Mouse (Mus musculus) lung, postnatal 0 days (tissue): ENCODE results near the gene 9930104L06Rik. TPM values are rescaled to one million over a fixed set of nuclear protein-coding genes. Genes with fewer than 3 reads are reported as not detected.

Experiments
- ATAC-seq: fragments of 200-750 bp; cut with Nextera tagmentation; 2 replicates; pipeline ENCODE4 v1.8.0; 2017; ENCODE audit warnings: moderate library complexity
- DNase-seq: peaks from one replicate; pipeline ENCODE4 v3.0.0-alpha.2; 2016; ENCODE audit warnings: low spot score
- H3K27ac ChIP-seq: fragments of 300-500 bp; sonication (generic); 2 replicates; pipeline ENCODE4 v1.5.1; 2014; ENCODE audit warnings: antibody characterized with exemption, mild to moderate bottlenecking, low read length, mixed read lengths
- H3K27me3 ChIP-seq: fragments of 300-500 bp; sonication (generic); replicated peaks from 2 replicates; pipeline ENCODE4 v1.6.1; 2014; ENCODE audit warnings: low read length, mixed read lengths; ENCODE audit not compliant: insufficient read depth
- H3K36me3 ChIP-seq: fragments of 300-500 bp; sonication (generic); 2 replicates; pipeline ENCODE4 v1.6.1; 2014; ENCODE audit warnings: low read length, mixed read lengths; ENCODE audit not compliant: insufficient read depth
- H3K4me1 ChIP-seq: fragments of 300-500 bp; sonication (generic); 2 replicates; pipeline ENCODE4 v1.6.1; 2014; ENCODE audit warnings: antibody characterized with exemption, low read depth, low read length, mixed read lengths; ENCODE audit not compliant: insufficient read depth
- H3K4me2 ChIP-seq: fragments of 300-500 bp; sonication (generic); replicated peaks from 2 replicates; pipeline ENCODE4 v1.6.1; 2014; ENCODE audit warnings: low read depth, mild to moderate bottlenecking, low read length, moderate library complexity, mixed read lengths
- H3K4me3 ChIP-seq: fragments of 300-500 bp; sonication (generic); 2 replicates; pipeline ENCODE4 v1.5.1; 2014; ENCODE audit warnings: low read depth, low read length
- H3K9ac ChIP-seq: fragments of 300-500 bp; sonication (generic); replicated peaks from 2 replicates; pipeline ENCODE4 v1.6.1; 2014; ENCODE audit warnings: low read depth, mild to moderate bottlenecking
- H3K9me3 ChIP-seq: fragments of 300-500 bp; sonication (generic); 2 replicates; pipeline ENCODE4 v1.6.1; 2016; ENCODE audit warnings: low read length, mixed read lengths
- CTCF ChIP-seq: IDR thresholded peaks from 2 replicates; pipeline ENCODE4 v1.5.1; 2016; ENCODE audit warnings: antibody characterized with exemption, mild to moderate bottlenecking
- EP300 ChIP-seq: IDR thresholded peaks from 2 replicates; pipeline ENCODE4 v1.6.1; 2016; ENCODE audit warnings: antibody characterized with exemption, mild to moderate bottlenecking, control low read depth
- WGBS: fragments of 180-500 bp; shearing (Covaris S2); extraction: QIAGEN DNeasy Blood & Tissue Kit; methylation state at CpG from one replicate; pipeline ENCODE4 v1.1.7; 2014; 5-methylcytosine and 5-hydroxymethylcytosine counted together
- polyA plus RNA-seq: library from polyadenylated mRNA; unstranded; fragments of >200 nt; fragmentation: Nextera tagmentation; extraction: Ambion mirVana; gene quantifications from 2 replicates; pipeline ENCODE4 v1.2.1, GENCODE M21; 2015

9930104L06Rik gene
- polyA plus RNA-seq, 1 experiment from 2014 or later = 7.3 TPM

DNA sequence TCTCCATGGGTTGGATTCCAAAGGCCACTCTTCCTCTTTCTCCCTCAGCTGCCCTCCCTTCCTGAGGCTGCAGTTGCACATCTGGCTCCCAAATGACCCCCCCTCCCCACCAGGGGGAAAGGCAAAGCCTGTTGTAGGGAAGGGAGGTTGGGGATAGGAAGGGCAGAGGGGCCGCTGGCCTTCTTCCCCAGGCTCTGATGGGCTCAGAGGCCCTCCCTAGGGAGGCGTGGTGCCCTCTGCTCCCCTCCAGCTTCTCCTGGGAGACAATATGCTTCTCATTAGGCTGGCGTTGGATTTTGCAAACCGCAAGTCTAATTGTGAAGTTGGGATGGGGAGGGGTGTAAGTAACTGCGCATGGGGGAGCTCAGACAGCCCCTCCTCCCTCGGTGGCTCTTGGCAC lies 31.9 kb downstream of the 9930104L06Rik start:
- no peak for DNase-seq
- H3K4me2 ChIP-seq = no peak overlapping the region
- H3K27ac ChIP-seq = no peak overlapping the region
- H3K9ac ChIP-seq = no peak overlapping the region
- no peaks in the 10 kb centered on the region for H3K9me3 ChIP-seq
- no peak for TF ChIP-seq CTCF
- no peak for TF ChIP-seq EP300
- no peaks in the 10 kb centered on the region for H3K36me3 ChIP-seq
- H3K4me3 ChIP-seq = no peak overlapping the region
- no peaks in the 10 kb centered on the region for H3K27me3 ChIP-seq
- no peak for ATAC-seq
- no peaks in the 10 kb centered on the region for H3K4me1 ChIP-seq
- 65% methylated on average over 6 of the region's 6 CpGs for WGBS

- ATAC-seq (no peak), DNase-seq (no peak)
- no peaks in the 10 kb centered on the region for H3K27me3 ChIP-seq
- no peak for TF ChIP-seq EP300
- no peak for TF ChIP-seq CTCF
- H3K27ac ChIP-seq = no peak overlapping the region
- no peak overlapping the region for H3K4me3 ChIP-seq
- H3K4me1 ChIP-seq = no peaks in the 10 kb centered on the region
- H3K4me2 ChIP-seq = no peak overlapping the region
- no peaks in the 10 kb centered on the region for H3K9me3 ChIP-seq
- no peak overlapping the region for H3K9ac ChIP-seq
- 76% methylated on average over 7 of the region's 7 CpGs for WGBS
- H3K36me3 ChIP-seq = no peaks in the 10 kb centered on the region
These were observed 32.5 kb downstream of the 9930104L06Rik start for GRCm38 (mm10) chr4:124969219-124969848.

GRCm38 (mm10) chr4:124970194-124970593 lies 33.3 kb downstream of the 9930104L06Rik start:
- ATAC-seq (no peak), DNase-seq (no peak)
- H3K9me3 ChIP-seq = no peaks in the 10 kb centered on the region
- H3K4me1 ChIP-seq = no peaks in the 10 kb centered on the region
- TF ChIP-seq EP300 (no peak), CTCF (no peak)
- 65% methylated on average over 11 of the region's 11 CpGs for WGBS
- no peak overlapping the region for H3K4me2 ChIP-seq
- no peaks in the 10 kb centered on the region for H3K27me3 ChIP-seq
- no peaks in the 10 kb centered on the region for H3K36me3 ChIP-seq
- H3K4me3 ChIP-seq = no peak overlapping the region
- H3K27ac ChIP-seq = no peak overlapping the region
- no peak overlapping the region for H3K9ac ChIP-seq

- no peak for TF ChIP-seq EP300
- TF ChIP-seq CTCF = no peak
- no peaks in the 10 kb centered on the region for H3K27me3 ChIP-seq
- no peak overlapping the region for H3K4me2 ChIP-seq
- ATAC-seq (no peak), DNase-seq (no peak)
- WGBS = 36% methylated on average over 5 of the region's 5 CpGs
- H3K9me3 ChIP-seq = no peaks in the 10 kb centered on the region
- no peak overlapping the region for H3K4me3 ChIP-seq
- H3K36me3 ChIP-seq = no peaks in the 10 kb centered on the region
- H3K27ac ChIP-seq = no peak overlapping the region
- no peak overlapping the region for H3K9ac ChIP-seq
- no peaks in the 10 kb centered on the region for H3K4me1 ChIP-seq
These were observed 33.8 kb downstream of the 9930104L06Rik start for GRCm38 (mm10) chr4:124970677-124971076.

GRCm38 (mm10) chr4:124971094-124971493 lies 34.2 kb downstream of the 9930104L06Rik start:
- Histone ChIP-seq H3K4me2 (no peak overlapping the region), H3K36me3 (no peaks in the 10 kb centered on the region), H3K4me1 (no peaks in the 10 kb centered on the region), H3K9ac (no peak overlapping the region), H3K27me3 (no peaks in the 10 kb centered on the region), H3K4me3 (no peak overlapping the region), H3K9me3 (no peaks in the 10 kb centered on the region), H3K27ac (no peak overlapping the region)
- no peak for TF ChIP-seq EP300
- no peak for TF ChIP-seq CTCF
- DNase-seq = no peak
- ATAC-seq = no peak
- 70% methylated on average over 8 of the region's 8 CpGs for WGBS

- Histone ChIP-seq H3K27ac (no peak overlapping the region), H3K36me3 (no peaks in the 10 kb centered on the region), H3K9ac (no peak overlapping the region), H3K4me3 (no peak overlapping the region), H3K4me2 (no peak overlapping the region), H3K27me3 (no peaks in the 10 kb centered on the region), H3K9me3 (no peaks in the 10 kb centered on the region), H3K4me1 (no peaks in the 10 kb centered on the region)
- TF ChIP-seq CTCF = no peak
- no peak for TF ChIP-seq EP300
- WGBS = 41% methylated on average over 9 of the region's 9 CpGs
- DNase-seq (no peak), ATAC-seq (no peak)
These were observed 35.5 kb downstream of the 9930104L06Rik start for GRCm38 (mm10) chr4:124972316-124972715.

GRCm38 (mm10) chr4:124973296-124973695 lies 36.4 kb downstream of the 9930104L06Rik start:
- no peak for DNase-seq
- whole genome bisulfite sequencing = 60% methylated on average over 2 of the region's 2 CpGs
- H3K27ac ChIP-seq = no peak overlapping the region

More at GRCm38 (mm10) chr4:124973296-124973695, 36.4 kb downstream of the 9930104L06Rik start:
- Histone ChIP-seq H3K27me3 (no peaks in the 10 kb centered on the region), H3K4me1 (no peaks in the 10 kb centered on the region), H3K9ac (no peak overlapping the region), H3K36me3 (no peaks in the 10 kb centered on the region), H3K4me2 (no peak overlapping the region), H3K4me3 (no peak overlapping the region), H3K9me3 (no peaks in the 10 kb centered on the region)
- TF ChIP-seq EP300 (no peak), CTCF (no peak)
- ATAC-seq = no peak
